Mouse (Mus musculus): ENCODE results near the gene Primpol. TPM values are rescaled to one million over a fixed set of nuclear protein-coding genes. Genes with fewer than 3 reads are reported as not detected.
A peak's percentile ranks its signal among the peaks of the same experiment; 100 is the strongest.

Gene Primpol
- 10.2 and 11.8 TPM in 2 replicates for polyA plus RNA-seq (2016; fragmentation: Nextera tagmentation; extraction: Ambion mirVana)

GRCm38 (mm10) chr8:46616879-46617689 is at the start of gene Primpol, which contains the start of gene Casp3:
Gene Primpol (minus strand): TSS chr8:46617212.
Gene Casp3 (plus strand): TSS chr8:46617291.
- Histone ChIP-seq H3K4me1 (peaks cover 25% of the 10 kb centered on the region), H3K9me3 (no peaks in the 10 kb centered on the region), H3K4me3 (peak within 1 kb of the TSS; percentile 88), H3K36me3 (no peaks in the 10 kb centered on the region), H3K27ac (peak within 1 kb of the TSS; percentile 89), H3K27me3 (ENCODE audit: insufficient read depth, poor library complexity, severe bottlenecking) (no peaks in the 10 kb centered on the region)
- WGBS = under 1% methylated on average over 53 of the region's 54 CpGs
- DNase-seq (ENCODE audit: low spot score) = peak; percentile 98

- no peak overlapping the region for H3K4me3 ChIP-seq
- no peaks in the 10 kb centered on the region for H3K4me1 ChIP-seq
- no peaks in the 10 kb centered on the region for H3K9me3 ChIP-seq
- H3K27ac ChIP-seq = no peak overlapping the region
- H3K36me3 ChIP-seq = no peaks in the 10 kb centered on the region
- DNase-seq (ENCODE audit: low spot score) = no peak
- H3K27me3 ChIP-seq (ENCODE audit: insufficient read depth, poor library complexity, severe bottlenecking) = no peaks in the 10 kb centered on the region
- WGBS = 62% methylated on average over 2 of the region's 2 CpGs
These were observed 38.9 kb upstream of the Primpol start for GRCm38 (mm10) chr8:46655919-46656318.

- Histone ChIP-seq H3K4me1 (no peaks in the 10 kb centered on the region), H3K27ac (no peak overlapping the region), H3K4me3 (no peak overlapping the region), H3K9me3 (no peaks in the 10 kb centered on the region), H3K27me3 (ENCODE audit: insufficient read depth, poor library complexity, severe bottlenecking) (no peaks in the 10 kb centered on the region), H3K36me3 (no peaks in the 10 kb centered on the region)
- 64% methylated on average over 9 of the region's 9 CpGs for WGBS
- no peak for DNase-seq (ENCODE audit: low spot score)
These were observed 34.9 kb upstream of the Primpol start for GRCm38 (mm10) chr8:46651872-46652271.

GRCm38 (mm10) chr8:46648421-46648820 is 31.4 kb upstream of the Primpol start:
- Histone ChIP-seq H3K9me3 (no peaks in the 10 kb centered on the region), H3K4me1 (no peaks in the 10 kb centered on the region), H3K4me3 (no peak overlapping the region), H3K27me3 (ENCODE audit: insufficient read depth, poor library complexity, severe bottlenecking) (no peaks in the 10 kb centered on the region), H3K36me3 (no peaks in the 10 kb centered on the region), H3K27ac (no peak overlapping the region)
- 76% methylated on average over 4 of the region's 4 CpGs for WGBS
- DNase-seq (ENCODE audit: low spot score) = no peak

- H3K27ac ChIP-seq = no peak overlapping the region
- no peaks in the 10 kb centered on the region for H3K9me3 ChIP-seq
- H3K36me3 ChIP-seq = peaks cover 21% of the 10 kb centered on the region
- 54% methylated on average over 5 of the region's 5 CpGs for WGBS
- no peak overlapping the region for H3K4me3 ChIP-seq
- DNase-seq (ENCODE audit: low spot score) = no peak
- H3K27me3 ChIP-seq (ENCODE audit: insufficient read depth, poor library complexity, severe bottlenecking) = no peaks in the 10 kb centered on the region
- no peaks in the 10 kb centered on the region for H3K4me1 ChIP-seq
These were observed 24.3 kb upstream of the Primpol start for GRCm38 (mm10) chr8:46641272-46641671.

GRCm38 (mm10) chr8:46639852-46640251 is 22.8 kb upstream of the Primpol start:
- DNase-seq (ENCODE audit: low spot score) = no peak
- WGBS = 73% methylated on average over 5 of the region's 5 CpGs
- Histone ChIP-seq H3K9me3 (no peaks in the 10 kb centered on the region), H3K4me1 (no peaks in the 10 kb centered on the region), H3K27me3 (ENCODE audit: insufficient read depth, poor library complexity, severe bottlenecking) (no peaks in the 10 kb centered on the region), H3K36me3 (peaks cover 35% of the 10 kb centered on the region), H3K27ac (no peak overlapping the region), H3K4me3 (no peak overlapping the region)

- H3K9me3 ChIP-seq = no peaks in the 10 kb centered on the region
- DNase-seq (ENCODE audit: low spot score) = no peak
- H3K4me1 ChIP-seq = no peaks in the 10 kb centered on the region
- no peak overlapping the region for H3K27ac ChIP-seq
- H3K4me3 ChIP-seq = no peak overlapping the region
- 62% methylated on average over 6 of the region's 6 CpGs for WGBS
- peaks cover 42% of the 10 kb centered on the region for H3K36me3 ChIP-seq
- H3K27me3 ChIP-seq (ENCODE audit: insufficient read depth, poor library complexity, severe bottlenecking) = no peaks in the 10 kb centered on the region
These were observed 22.1 kb upstream of the Primpol start for GRCm38 (mm10) chr8:46639010-46639571.

- peaks cover 4% of the 10 kb centered on the region; the same call in 1 of the 2 replicates for H3K4me1 ChIP-seq
- no peak overlapping the region for H3K4me3 ChIP-seq
- no peaks in the 10 kb centered on the region for H3K9me3 ChIP-seq
- H3K27me3 ChIP-seq (ENCODE audit: insufficient read depth, poor library complexity, severe bottlenecking) = no peaks in the 10 kb centered on the region
- no peak for DNase-seq (ENCODE audit: low spot score)
- no peak overlapping the region for H3K27ac ChIP-seq
- 85% methylated on average over 4 of the region's 4 CpGs for WGBS
- H3K36me3 ChIP-seq = peaks cover 48% of the 10 kb centered on the region
These were observed 13.9 kb upstream of the Primpol start for GRCm38 (mm10) chr8:46630932-46631331.

- no peaks in the 10 kb centered on the region for H3K27me3 ChIP-seq (ENCODE audit: insufficient read depth, poor library complexity, severe bottlenecking)
- 96% methylated on average over 3 of the region's 3 CpGs for whole genome bisulfite sequencing
These were observed 13.4 kb upstream of the Primpol start for GRCm38 (mm10) chr8:46630422-46630821.

GRCm38 (mm10) chr8:46628645-46629044 is 11.6 kb upstream of the Primpol start:
- H3K36me3 ChIP-seq = peaks cover 26% of the 10 kb centered on the region
- H3K27me3 ChIP-seq (ENCODE audit: insufficient read depth, poor library complexity, severe bottlenecking) = no peaks in the 10 kb centered on the region
- peaks cover 6% of the 10 kb centered on the region; the same call in 1 of the 2 replicates for H3K4me1 ChIP-seq
- H3K27ac ChIP-seq = no peak overlapping the region
- 87% methylated on average over 1 of the region's 1 CpGs for WGBS
- H3K9me3 ChIP-seq = no peaks in the 10 kb centered on the region
- DNase-seq (ENCODE audit: low spot score) = no peak
- no peak overlapping the region for H3K4me3 ChIP-seq

More at GRCm38 (mm10) chr8:46630422-46630821, 13.4 kb upstream of the Primpol start:
- Histone ChIP-seq H3K4me3 (no peak overlapping the region), H3K9me3 (no peaks in the 10 kb centered on the region), H3K4me1 (peaks cover 6% of the 10 kb centered on the region; the same call in 1 of the 2 replicates), H3K27ac (no peak overlapping the region), H3K36me3 (peaks cover 43% of the 10 kb centered on the region)
- no peak for DNase-seq (ENCODE audit: low spot score)

- Histone ChIP-seq H3K4me1 (peaks cover 6% of the 10 kb centered on the region; the same call in 1 of the 2 replicates), H3K4me3 (no peak overlapping the region), H3K27ac (no peak overlapping the region), H3K27me3 (ENCODE audit: insufficient read depth, poor library complexity, severe bottlenecking) (no peaks in the 10 kb centered on the region), H3K9me3 (no peaks in the 10 kb centered on the region), H3K36me3 (peaks cover 18% of the 10 kb centered on the region)
- WGBS = 75% methylated on average over 7 of the region's 7 CpGs
- DNase-seq (ENCODE audit: low spot score) = no peak
These were observed 10.9 kb upstream of the Primpol start for GRCm38 (mm10) chr8:46627881-46628280.

GRCm38 (mm10) chr8:46626642-46627041 is 9.6 kb upstream of the Primpol start:
- DNase-seq (ENCODE audit: low spot score) = no peak
- Histone ChIP-seq H3K36me3 (peaks cover 11% of the 10 kb centered on the region; the same call in 1 of the 2 replicates), H3K4me3 (no peak overlapping the region), H3K4me1 (peaks cover 2% of the 10 kb centered on the region; the same call in 1 of the 2 replicates), H3K27me3 (ENCODE audit: insufficient read depth, poor library complexity, severe bottlenecking) (no peaks in the 10 kb centered on the region), H3K9me3 (no peaks in the 10 kb centered on the region), H3K27ac (no peak overlapping the region)
- WGBS = 90% methylated on average over 5 of the region's 5 CpGs

- H3K4me3 ChIP-seq = no peak overlapping the region
- H3K4me1 ChIP-seq = peaks cover 2% of the 10 kb centered on the region; the same call in 1 of the 2 replicates
- no peak for DNase-seq (ENCODE audit: low spot score)
- WGBS = 56% methylated on average over 1 of the region's 1 CpGs
- no peaks in the 10 kb centered on the region for H3K9me3 ChIP-seq
- H3K36me3 ChIP-seq = 0 out of 2 replicates have a peak, but pooled peaks cover under 1% of the 10 kb centered on the region
- H3K27me3 ChIP-seq (ENCODE audit: insufficient read depth, poor library complexity, severe bottlenecking) = no peaks in the 10 kb centered on the region
- H3K27ac ChIP-seq = no peak overlapping the region
These were observed 8.2 kb upstream of the Primpol start for GRCm38 (mm10) chr8:46625166-46625565.
